Mouse (Mus musculus): ENCODE data around the gene Kcnq1. TPM values are rescaled to one million over a fixed set of nuclear protein-coding genes. Genes with fewer than 3 reads are reported as not detected.
A peak's percentile ranks its signal among the peaks of the same experiment; 100 is the strongest.

Gene Kcnq1
- total RNA-seq, 1 experiment: 0.22 TPM

DNA sequence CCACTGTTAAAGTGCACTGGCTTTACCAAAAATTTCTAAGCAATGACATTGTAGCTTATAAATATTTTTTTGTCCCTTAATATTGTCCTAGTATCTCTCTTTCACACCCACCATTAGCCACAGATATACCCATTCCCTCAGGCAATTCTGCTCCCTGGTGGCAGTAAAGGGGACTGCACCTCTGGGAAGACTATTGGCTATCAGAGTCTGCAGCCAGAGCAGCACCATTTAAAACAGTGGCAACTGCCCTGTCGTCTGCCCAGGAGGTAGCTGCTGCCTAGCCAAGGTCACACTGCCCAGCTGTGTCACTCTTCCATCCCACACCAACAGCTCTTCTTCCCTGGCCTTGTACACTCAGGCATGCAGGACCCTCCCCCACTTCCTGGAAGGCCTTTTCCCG lies 19.8 kb upstream of the Kcnq1 start:
- no peak overlapping the region for H3K27ac ChIP-seq (ENCODE audit: insufficient read depth, low read depth, low read length, poor library complexity, severe bottlenecking)
- in situ Hi-C loops (cut with MboI; ENCODE audit: low sequenced_read_pairs in 2 of 2, unreplicated experiment in 2 of 2): loop anchor here in 1 of 2 experiments (10.0 kb wide), 1 partner anchor 182 kb away; no protein-coding TSS in a partner anchor

GRCm38 (mm10) chr7:143087070-143087579 lies 19.0 kb upstream of the Kcnq1 start:
- Histone ChIP-seq H3K9me3 (ENCODE audit: control insufficient read depth, insufficient read depth, low read depth, low read length) (no peaks in the 10 kb centered on the region), H3K4me3 (ENCODE audit: insufficient read depth in 1 of 2, low read depth in 1 of 2, low read length in 2 of 2, poor library complexity in 1 of 2, severe bottlenecking in 1 of 2) (no peak overlapping the region), H3K27ac (ENCODE audit: insufficient read depth, low read depth, low read length, poor library complexity, severe bottlenecking) (no peak overlapping the region), H3K4me1 (ENCODE audit: control insufficient read depth in 2 of 2, insufficient read depth in 2 of 2, low read length in 2 of 2, poor library complexity in 1 of 2) (no peaks in the 10 kb centered on the region; a peak in 1 of 4 replicates), H3K9ac (ENCODE audit: insufficient read depth, low read depth, low read length, poor library complexity, severe bottlenecking) (no peak overlapping the region), H3K36me3 (ENCODE audit: control insufficient read depth, insufficient read depth, low read length, poor library complexity, severe bottlenecking) (no peaks in the 10 kb centered on the region)
- no peak for DNase-seq (ENCODE audit: low read depth, low spot score)
- in situ Hi-C loops (cut with MboI; ENCODE audit: low sequenced_read_pairs in 2 of 2, unreplicated experiment in 2 of 2): loop anchor here in 1 of 2 experiments (10.0 kb wide), 1 partner anchor 182 kb away; no protein-coding TSS in a partner anchor
- no peak for TF ChIP-seq CHD2 (IDR thresholded peaks at IDR 0.05; ENCODE audit: low read depth, low read length)
- 0 out of 2 replicates have a peak, but pooled peaks have one; percentile 50 for TF ChIP-seq ZC3H11A (IDR thresholded peaks at IDR 0.05; ENCODE audit: borderline replicate concordance, low read depth, low read length)

More for the DNA sequence above, 19.8 kb upstream of the Kcnq1 start:
- Histone ChIP-seq H3K9me3 (ENCODE audit: control insufficient read depth, insufficient read depth, low read depth, low read length) (no peaks in the 10 kb centered on the region), H3K4me3 (ENCODE audit: insufficient read depth in 1 of 2, low read depth in 1 of 2, low read length in 2 of 2, poor library complexity in 1 of 2, severe bottlenecking in 1 of 2) (no peak overlapping the region), H3K36me3 (ENCODE audit: control insufficient read depth, insufficient read depth, low read length, poor library complexity, severe bottlenecking) (no peaks in the 10 kb centered on the region), H3K9ac (ENCODE audit: insufficient read depth, low read depth, low read length, poor library complexity, severe bottlenecking) (no peak overlapping the region), H3K4me1 (ENCODE audit: control insufficient read depth in 2 of 2, insufficient read depth in 2 of 2, low read length in 2 of 2, poor library complexity in 1 of 2) (no peaks in the 10 kb centered on the region; a peak in 1 of 4 replicates)
- TF ChIP-seq ZC3H11A (IDR thresholded peaks at IDR 0.05; ENCODE audit: borderline replicate concordance, low read depth, low read length) (peak; percentile 59; the same call in 1 of the 2 replicates), MAFK (IDR thresholded peaks at IDR 0.05; ENCODE audit: insufficient read depth, low read depth, low read length) (no peak)
- no peak for DNase-seq (ENCODE audit: low read depth, low spot score)

GRCm38 (mm10) chr7:143093847-143094246 lies 12.3 kb upstream of the Kcnq1 start:
- no peak overlapping the region for H3K27ac ChIP-seq (ENCODE audit: insufficient read depth, low read depth, low read length, poor library complexity, severe bottlenecking)
- no peaks in the 10 kb centered on the region for H3K9me3 ChIP-seq (ENCODE audit: control insufficient read depth, insufficient read depth, low read depth, low read length)
- no peak for TF ChIP-seq ZNF384 (IDR thresholded peaks at IDR 0.05; ENCODE audit: low read depth, low read length)
- TF ChIP-seq MAFK (IDR thresholded peaks at IDR 0.05; ENCODE audit: insufficient read depth, low read depth, low read length): no peak
- no peak for TF ChIP-seq HCFC1 (IDR thresholded peaks at IDR 0.05; ENCODE audit: borderline replicate concordance, insufficient read depth, low read length)
- TF ChIP-seq CHD2 (IDR thresholded peaks at IDR 0.05; ENCODE audit: low read depth, low read length): no peak
- no peak for TF ChIP-seq ZC3H11A (IDR thresholded peaks at IDR 0.05; ENCODE audit: borderline replicate concordance, low read depth, low read length)
- H3K36me3 ChIP-seq (ENCODE audit: control insufficient read depth, insufficient read depth, low read length, poor library complexity, severe bottlenecking): no peaks in the 10 kb centered on the region
- DNase-seq (ENCODE audit: low read depth, low spot score): no peak
- in situ Hi-C loops (cut with MboI; ENCODE audit: low sequenced_read_pairs in 2 of 2, unreplicated experiment in 2 of 2): no loop called here
- no peaks in the 10 kb centered on the region for H3K4me1 ChIP-seq (ENCODE audit: control insufficient read depth in 2 of 2, insufficient read depth in 2 of 2, low read length in 2 of 2, poor library complexity in 1 of 2)
- H3K9ac ChIP-seq (ENCODE audit: insufficient read depth, low read depth, low read length, poor library complexity, severe bottlenecking): no peak overlapping the region
- H3K4me3 ChIP-seq (ENCODE audit: insufficient read depth in 1 of 2, low read depth in 1 of 2, low read length in 2 of 2, poor library complexity in 1 of 2, severe bottlenecking in 1 of 2): no peak overlapping the region

DNA sequence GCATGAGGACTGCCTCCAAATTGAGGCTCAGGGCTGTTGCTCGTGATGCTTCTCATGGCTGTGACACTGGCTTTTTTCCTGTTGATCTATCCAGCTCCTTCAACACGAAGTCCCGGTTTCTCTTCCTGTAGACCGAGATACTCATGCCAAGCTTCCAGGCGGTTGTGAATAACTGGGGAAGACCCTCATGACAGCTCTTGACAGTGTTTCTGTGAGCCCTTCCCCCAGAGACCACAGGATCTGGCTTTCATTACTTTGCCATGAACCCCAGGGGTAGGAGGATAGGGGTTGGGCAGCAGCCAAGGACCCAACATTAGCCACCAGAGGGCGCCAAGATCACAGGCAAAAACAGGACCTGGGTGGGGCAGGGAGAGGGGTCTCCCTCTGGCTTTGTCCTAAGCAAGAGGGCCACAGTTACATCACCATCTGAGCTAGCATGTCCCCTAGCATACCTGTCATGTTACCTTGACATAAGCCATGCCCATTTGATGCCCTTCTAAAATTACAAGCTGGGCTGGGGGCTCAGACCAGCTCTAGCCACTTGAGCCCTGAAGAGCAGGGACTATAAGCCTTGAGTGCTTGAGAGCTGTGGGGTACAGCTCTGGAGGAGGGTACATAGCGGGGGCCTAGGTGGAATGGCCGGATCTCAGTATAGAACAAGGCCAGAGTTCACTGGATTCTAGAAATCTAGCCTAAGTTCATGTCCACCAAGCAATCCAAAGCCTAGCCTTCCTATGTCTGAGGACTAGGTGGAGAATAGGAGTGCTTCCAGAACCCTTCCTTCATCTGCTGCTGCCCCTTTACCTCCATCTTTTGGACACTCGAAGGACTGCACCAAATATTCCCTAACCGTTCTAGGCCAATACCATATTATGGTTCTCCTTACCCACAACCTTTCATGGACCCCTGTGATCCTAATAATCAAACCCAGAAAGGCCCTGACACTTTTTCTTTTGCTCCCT lies 11.3 kb upstream of the Kcnq1 start, which contains the start of gene Trpm5:
Gene Trpm5 (minus strand): TSS at position 51 of the 962 bp plus-strand sequence.
- no peaks in the 10 kb centered on the region for H3K9me3 ChIP-seq (ENCODE audit: control insufficient read depth, insufficient read depth, low read depth, low read length)
- H3K27ac ChIP-seq (ENCODE audit: insufficient read depth, low read depth, low read length, poor library complexity, severe bottlenecking): no peak within 1 kb of the TSS
- TF ChIP-seq ZC3H11A (IDR thresholded peaks at IDR 0.05; ENCODE audit: borderline replicate concordance, low read depth, low read length) (peak; percentile 60; the same call in 1 of the 2 replicates), MAFK (IDR thresholded peaks at IDR 0.05; ENCODE audit: insufficient read depth, low read depth, low read length) (no peak), HCFC1 (IDR thresholded peaks at IDR 0.05; ENCODE audit: borderline replicate concordance, insufficient read depth, low read length) (no peak), ZNF384 (IDR thresholded peaks at IDR 0.05; ENCODE audit: low read depth, low read length) (no peak)
- no peak within 1 kb of the TSS for H3K9ac ChIP-seq (ENCODE audit: insufficient read depth, low read depth, low read length, poor library complexity, severe bottlenecking)
- peak; percentile 54 for DNase-seq (ENCODE audit: low read depth, low spot score)
- H3K4me3 ChIP-seq (ENCODE audit: insufficient read depth in 1 of 2, low read depth in 1 of 2, low read length in 2 of 2, poor library complexity in 1 of 2, severe bottlenecking in 1 of 2): no peak within 1 kb of the TSS
- H3K36me3 ChIP-seq (ENCODE audit: control insufficient read depth, insufficient read depth, low read length, poor library complexity, severe bottlenecking): no peaks in the 10 kb centered on the region
- H3K4me1 ChIP-seq (ENCODE audit: control insufficient read depth in 2 of 2, insufficient read depth in 2 of 2, low read length in 2 of 2, poor library complexity in 1 of 2): no peaks in the 10 kb centered on the region
- in situ Hi-C loops (cut with MboI; ENCODE audit: low sequenced_read_pairs in 2 of 2, unreplicated experiment in 2 of 2): loop anchor here in 1 of 2 experiments (5.0 kb wide), 1 partner anchor 52 kb away; no protein-coding TSS in a partner anchor

Data from ES-E14 (cell line).